Mouse (Mus musculus) stomach, postnatal 0 days (tissue): ENCODE measurements around the gene Tnrc6b.

Experiments
- CTCF ChIP-seq: IDR thresholded peaks from 2 replicates; pipeline ENCODE4 v1.5.1; 2016; ENCODE audit warnings: antibody characterized with exemption, low read depth, mild to moderate bottlenecking, moderate library complexity
- EP300 ChIP-seq: optimal IDR thresholded peaks from 2 replicates; pipeline ENCODE3; 2016; ENCODE audit warnings: antibody characterized with exemption

DNA sequence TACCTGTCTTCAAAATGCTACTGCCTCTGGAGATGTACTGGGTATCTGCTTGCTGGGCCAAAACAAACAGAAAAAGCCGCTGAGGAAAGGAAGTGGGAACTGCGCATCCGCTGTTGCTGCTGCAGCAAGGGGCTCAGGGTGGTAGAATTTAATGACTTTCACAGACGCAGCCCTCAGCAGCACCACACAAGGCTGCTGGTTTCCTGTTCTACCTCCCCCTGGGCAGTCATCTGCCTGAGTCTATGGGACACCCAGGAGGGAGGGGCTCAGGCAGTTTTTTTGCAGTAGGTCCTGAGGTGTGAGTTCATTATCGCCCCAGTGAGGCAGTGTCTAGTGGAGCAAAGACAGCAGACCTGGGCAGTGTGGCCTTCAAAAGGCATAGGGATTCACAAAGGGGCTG lies 13.5 kb upstream of the Tnrc6b start:
- TF ChIP-seq EP300 (no peak), CTCF (no peak)
